ENCODE assay signal across 8 mouse cellular contexts in the genomic region with DNA sequence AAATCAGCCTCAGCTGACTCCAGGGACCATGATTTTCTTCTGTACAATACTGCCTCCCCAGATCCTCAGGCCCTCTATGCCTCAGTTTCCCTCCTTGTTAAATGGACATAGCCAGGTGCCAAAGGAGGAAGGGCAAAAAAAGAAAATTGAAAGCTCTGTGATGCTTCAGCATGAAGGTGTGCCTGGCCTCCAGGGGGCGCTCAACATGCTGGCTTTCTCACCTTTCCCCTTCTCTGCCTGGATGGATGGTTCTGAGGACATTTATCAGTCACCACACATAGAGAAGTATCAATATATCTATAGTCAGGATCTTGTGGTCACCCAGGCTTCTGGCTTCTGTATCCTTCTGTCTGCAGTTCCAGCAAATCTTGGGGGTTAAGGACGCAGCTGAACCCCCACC. TPM values are rescaled to one million over a fixed set of nuclear protein-coding genes. Genes with fewer than 3 reads are reported as not detected.
DNase-seq lines count a peak whose midpoint lies in the region; ATAC-seq lines count a peak whose summit lies in the region.

No protein-coding gene starts in this region.

- 45% methylated on average over 2 of the region's 2 CpGs for WGBS in intestine, embryonic 16.5 days
- 48% methylated on average over 2 of the region's 2 CpGs for WGBS in stomach, embryonic 14.5 days
- WGBS in hindbrain, embryonic 14.5 days: 38% methylated on average over 2 of the region's 2 CpGs

- no peak overlapping the region for H3K9ac ChIP-seq in intestine, embryonic 16.5 days (ENCODE audit: low read depth, low read length)
- H3K9ac ChIP-seq in stomach, embryonic 14.5 days (replicated peaks; ENCODE audit: low read depth, low read length): no peak overlapping the region
- H3K9ac ChIP-seq in hindbrain, embryonic 14.5 days: no peak overlapping the region

- H3K27ac ChIP-seq in intestine, embryonic 16.5 days (ENCODE audit: low read length): peak overlapping the region; percentile 71
- peak overlapping the region; percentile 85 for H3K27ac ChIP-seq in stomach, embryonic 14.5 days (ENCODE audit: low read length)
- no peak overlapping the region for H3K27ac ChIP-seq in hindbrain, embryonic 14.5 days

- peak; percentile 39 for DNase-seq in ovary, postnatal 14 days (ENCODE audit: low spot score)
- no peak for DNase-seq in ovary, adult 18-20 months (ENCODE audit: low spot score)
- peak; percentile 53 for DNase-seq in adrenal gland, adult 2 months
- DNase-seq in cerebellum, postnatal 36 days: peak; percentile 68 to 70
- peak; percentile 40 for DNase-seq in lung, postnatal 25 days (ENCODE audit: low spot score)
- no peak for DNase-seq in hindbrain, embryonic 14.5 days (ENCODE audit: low spot score)

- ATAC-seq in intestine, embryonic 16.5 days: no peak
- ATAC-seq in stomach, embryonic 14.5 days (ENCODE audit: insufficient number of reproducible peaks, insufficient read depth, low FRiP score, low read depth): no peak
- ATAC-seq in hindbrain, embryonic 14.5 days (ENCODE audit: low FRiP score): no peak

- H3K9me3 ChIP-seq in intestine, embryonic 16.5 days (ENCODE audit: control insufficient read depth, low read length): no peaks in the 10 kb centered on the region
- no peaks in the 10 kb centered on the region for H3K9me3 ChIP-seq in stomach, embryonic 14.5 days (ENCODE audit: control insufficient read depth, low read depth, low read length)
- H3K9me3 ChIP-seq in hindbrain, embryonic 14.5 days (ENCODE audit: control insufficient read depth, low read length): 0 out of 2 replicates have a peak, but pooled peaks cover 6% of the 10 kb centered on the region

- no peak overlapping the region for H3K4me3 ChIP-seq in intestine, embryonic 16.5 days (ENCODE audit: low read length)
- no peak overlapping the region for H3K4me3 ChIP-seq in stomach, embryonic 14.5 days (ENCODE audit: low read depth, low read length)
- H3K4me3 ChIP-seq in hindbrain, embryonic 14.5 days (replicated peaks; ENCODE audit: low read length): no peak overlapping the region

- no peak overlapping the region for H3K4me2 ChIP-seq in intestine, embryonic 16.5 days (ENCODE audit: low read depth, low read length)
- H3K4me2 ChIP-seq in stomach, embryonic 14.5 days (replicated peaks; ENCODE audit: low read depth, low read length): no peak overlapping the region
- H3K4me2 ChIP-seq in hindbrain, embryonic 14.5 days (replicated peaks): no peak overlapping the region

- H3K36me3 ChIP-seq in intestine, embryonic 16.5 days (ENCODE audit: control insufficient read depth, insufficient read depth, low read length): no peaks in the 10 kb centered on the region
- no peaks in the 10 kb centered on the region for H3K36me3 ChIP-seq in stomach, embryonic 14.5 days (ENCODE audit: control insufficient read depth, insufficient read depth, low read length)
- H3K36me3 ChIP-seq in hindbrain, embryonic 14.5 days (replicated peaks; ENCODE audit: control insufficient read depth, insufficient read depth): no peaks in the 10 kb centered on the region

- no peaks in the 10 kb centered on the region for H3K27me3 ChIP-seq in intestine, embryonic 16.5 days (replicated peaks; ENCODE audit: control insufficient read depth, insufficient read depth, low read length)
- H3K27me3 ChIP-seq in stomach, embryonic 14.5 days (ENCODE audit: control insufficient read depth, insufficient read depth, low read length): no peaks in the 10 kb centered on the region
- no peaks in the 10 kb centered on the region for H3K27me3 ChIP-seq in hindbrain, embryonic 14.5 days (ENCODE audit: control insufficient read depth, insufficient read depth, low read length)

- peaks cover 18% of the 10 kb centered on the region for H3K4me1 ChIP-seq in intestine, embryonic 16.5 days (ENCODE audit: control insufficient read depth, insufficient read depth, low read length)
- H3K4me1 ChIP-seq in stomach, embryonic 14.5 days (ENCODE audit: control insufficient read depth, insufficient read depth, low read length): peaks cover 13% of the 10 kb centered on the region
- H3K4me1 ChIP-seq in hindbrain, embryonic 14.5 days (replicated peaks; ENCODE audit: control insufficient read depth, insufficient read depth, low read length): peaks cover 12% of the 10 kb centered on the region; the same call in 1 of the 2 replicates

RNA-seq across cellular contexts. Expression of gene Cald1, which starts 49.3 kb away (rescaled TPM):
- 10 to 100 TPM; 82.4 to 89.0 TPM for total RNA-seq in adrenal gland, adult 2 months (2021)
- 5.4 and 5.6 TPM in 2 replicates for polyA plus RNA-seq in adrenal gland, adult 2 months (2012; rRNA removed)
- 283 and 336 TPM in 2 replicates for polyA plus RNA-seq in intestine, embryonic 16.5 days (2015; fragmentation: Nextera tagmentation; extraction: Ambion mirVana)
- polyA plus RNA-seq in stomach, embryonic 14.5 days (2014; fragmentation: Nextera tagmentation; extraction: Ambion mirVana): 366 and 368 TPM in 2 replicates
- 52.4 and 55.0 TPM in 2 replicates for polyA plus RNA-seq in hindbrain, embryonic 14.5 days (2014; fragmentation: Nextera tagmentation; extraction: Ambion mirVana)

Comparison
In these comparisons a context has a peak if more than half of its experiments do, and no peak if none do; other contexts are left out.
1. DNase-seq: peak in ovary, postnatal 14 days (single experiment), adrenal gland, adult 2 months (single experiment), cerebellum, postnatal 36 days (2 of 2) and lung, postnatal 25 days (single experiment); none in ovary, adult 18-20 months (single experiment) and hindbrain, embryonic 14.5 days (single experiment).